Mouse (Mus musculus) left cerebral cortex, postnatal 10 days (tissue): ENCODE data around the gene Kat6b. TPM values are rescaled to one million over a fixed set of nuclear protein-coding genes. Genes with fewer than 3 reads are reported as not detected.
A peak's percentile ranks its signal among the peaks of the same experiment; 100 is the strongest.

Source experiments
- DNase-seq, 2 experiments: peaks; one replicate each; pipeline ENCODE4 v3.0.0; 2021 to 2022; ENCODE audit warnings: low spot score in 2 of 2, mixed read lengths in 1 of 2; ENCODE audit errors: extremely low spot score in 1 of 2
- intact Hi-C: fragments of 180-260 bp; cut with DNase I; formaldehyde crosslinking; loops from one replicate; pipeline ENCODE4 v1.15.1; 2025
- total RNA-seq, 2 experiments: library from RNA; stranded (reverse); gene quantifications; 2 replicates each; pipeline ENCODE4 v1.2.3; 2021

Gene Kat6b
- total RNA-seq, 2 experiments from 2014 or later = 63.8 to 65.1 TPM

GRCm38 (mm10) chr14:21676223-21676622, 195.0 kb downstream of the Kat6b start:
- intact Hi-C loops = loop anchor here (5.0 kb wide), 1 partner anchor 66 kb away; no protein-coding TSS in a partner anchor
- DNase-seq = no peak

DNA sequence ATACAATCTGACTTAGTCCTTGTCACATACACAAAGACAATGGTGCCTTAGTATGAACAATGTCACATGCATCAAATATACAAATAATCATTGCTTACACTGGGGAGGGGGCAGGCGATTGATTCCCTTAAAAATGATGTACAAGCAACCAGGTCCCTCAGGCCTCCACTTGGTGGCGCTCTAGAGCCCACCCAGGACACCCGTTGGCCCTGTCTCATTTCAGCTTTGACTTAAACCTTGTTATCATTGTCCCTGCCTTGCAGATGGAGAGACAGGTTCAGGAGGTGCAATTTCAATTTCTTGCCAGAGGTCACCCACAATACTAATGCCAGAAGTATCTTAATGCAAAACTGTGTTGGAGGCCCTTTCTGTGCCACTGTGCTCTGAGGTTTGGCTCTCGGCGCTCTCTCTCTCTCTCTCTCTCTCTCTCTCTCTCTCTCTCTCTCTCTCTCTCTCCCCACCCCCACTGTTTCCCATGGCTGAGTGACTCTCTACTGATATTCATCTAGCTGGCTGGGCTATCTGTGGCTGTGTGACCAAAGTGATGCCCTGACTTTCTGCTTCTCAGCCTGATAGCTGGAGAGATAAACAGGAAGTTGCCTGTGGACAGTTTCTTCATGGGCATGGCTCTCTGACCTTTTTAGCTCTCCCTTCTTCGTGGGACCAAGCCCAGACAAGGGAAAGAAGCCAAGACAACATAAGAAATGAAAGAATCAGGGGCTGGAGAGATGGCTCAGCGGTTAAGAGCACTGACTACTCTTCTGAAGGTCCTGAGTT, 197.5 kb downstream of the Kat6b start:
- DNase-seq = peak in 1 of 2 experiments; percentile 65
- intact Hi-C loops = loop anchor here (5.0 kb wide), 1 partner anchor 64 kb away; no protein-coding TSS in a partner anchor

DNA sequence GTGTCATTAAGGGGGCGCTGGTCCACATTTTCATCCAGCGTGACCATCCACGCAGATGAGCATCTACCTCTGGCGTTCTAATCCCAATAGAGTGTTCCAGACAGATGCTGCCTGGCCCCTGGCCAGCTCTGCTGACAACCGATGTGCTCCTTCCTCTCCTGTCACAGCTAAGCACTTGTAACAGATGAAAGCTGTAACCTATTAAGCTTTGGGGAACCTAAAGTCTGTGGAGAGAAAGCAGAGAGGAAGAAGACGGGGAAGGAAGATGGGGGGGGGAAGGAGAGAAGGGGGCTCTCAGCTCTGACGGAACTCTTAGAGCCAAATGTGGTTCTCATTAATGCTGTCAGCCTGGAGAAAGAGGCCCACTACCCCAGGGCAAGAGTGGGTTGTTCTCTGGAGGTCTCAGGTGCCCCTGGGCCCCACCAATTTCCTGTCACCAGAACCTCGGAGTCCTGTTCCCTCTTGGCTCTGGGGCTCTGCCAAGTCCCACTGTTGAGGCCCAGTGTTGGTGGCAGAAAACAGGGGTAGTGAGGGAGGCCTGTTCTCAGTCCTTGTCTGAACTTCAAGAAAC, 198.5 kb downstream of the Kat6b start:
- peak in 1 of 2 experiments; percentile 54 for DNase-seq
- intact Hi-C loops = loop anchor here (5.0 kb wide), 1 partner anchor 63 kb away; no protein-coding TSS in a partner anchor

DNA sequence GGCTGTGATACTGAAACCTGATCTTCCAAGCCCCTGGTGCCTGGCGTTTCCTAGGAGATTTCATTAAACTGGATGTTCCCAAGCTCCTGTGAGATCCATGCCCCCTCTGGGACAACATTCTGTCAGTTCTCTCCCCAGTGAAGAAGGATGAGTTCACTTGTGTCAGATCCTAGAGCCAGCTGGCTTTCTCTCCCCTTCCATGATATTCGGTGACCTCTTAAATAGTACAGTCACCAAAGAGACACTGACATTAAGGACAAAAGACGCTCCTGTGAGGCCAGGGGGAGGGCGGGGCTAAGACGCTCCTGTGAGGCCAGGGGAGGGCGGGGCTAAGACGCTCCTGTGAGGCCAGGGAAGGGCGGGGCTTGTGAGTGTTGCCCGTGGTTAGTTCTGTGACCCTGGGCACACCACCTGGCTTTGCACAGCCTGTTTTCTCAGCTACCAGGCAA, 201.5 kb downstream of the Kat6b start:
- intact Hi-C loops = no loop called here
- peak in 1 of 2 experiments; percentile 67 for DNase-seq

GRCm38 (mm10) chr14:21683834-21684233, 202.6 kb downstream of the Kat6b start:
- no peak for DNase-seq
- intact Hi-C loops = no loop called here

DNA sequence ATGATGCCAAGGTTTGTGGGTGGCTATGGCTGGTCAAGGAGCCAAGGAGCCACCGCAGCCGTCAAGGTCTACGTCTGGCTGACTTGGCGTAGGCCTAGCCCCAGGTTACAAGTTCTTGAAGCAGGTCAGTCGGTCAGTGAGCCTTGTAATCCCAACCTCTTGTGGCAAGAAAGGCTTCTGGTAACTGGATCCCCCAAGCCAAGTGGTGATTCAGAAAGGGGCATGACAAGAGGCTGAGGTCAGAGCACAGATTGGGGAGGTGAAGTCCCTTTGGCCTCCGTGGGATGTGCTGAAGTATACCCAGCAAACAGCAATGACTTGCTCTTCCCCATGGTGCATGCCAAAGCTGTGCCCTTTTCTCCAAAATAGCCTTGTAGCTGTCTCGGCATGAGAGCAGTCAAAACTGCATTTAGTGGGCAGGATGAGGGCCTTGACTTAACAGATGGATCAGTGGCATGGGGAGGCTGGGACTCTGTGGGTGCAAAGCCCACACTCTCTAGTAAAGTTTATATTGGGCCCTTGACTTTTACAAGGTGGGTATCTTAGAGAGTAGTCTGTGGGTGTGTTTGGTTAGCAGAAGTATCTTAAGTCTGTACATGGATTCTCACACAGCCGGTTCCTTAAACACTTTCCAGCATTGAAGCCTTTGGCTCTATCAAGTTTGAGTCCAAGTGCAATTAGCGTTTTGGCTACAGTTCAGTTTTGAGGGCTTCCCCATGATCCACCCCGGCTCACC, 204.3 kb downstream of the Kat6b start:
- no peak for DNase-seq
- intact Hi-C loops = no loop called here

GRCm38 (mm10) chr14:21686376-21687279, 205.4 kb downstream of the Kat6b start:
- intact Hi-C loops = no loop called here
- peak in 1 of 2 experiments; percentile 64 for DNase-seq

GRCm38 (mm10) chr14:21691070-21691469, 209.8 kb downstream of the Kat6b start:
- intact Hi-C loops = no loop called here
- DNase-seq = no peak

DNA sequence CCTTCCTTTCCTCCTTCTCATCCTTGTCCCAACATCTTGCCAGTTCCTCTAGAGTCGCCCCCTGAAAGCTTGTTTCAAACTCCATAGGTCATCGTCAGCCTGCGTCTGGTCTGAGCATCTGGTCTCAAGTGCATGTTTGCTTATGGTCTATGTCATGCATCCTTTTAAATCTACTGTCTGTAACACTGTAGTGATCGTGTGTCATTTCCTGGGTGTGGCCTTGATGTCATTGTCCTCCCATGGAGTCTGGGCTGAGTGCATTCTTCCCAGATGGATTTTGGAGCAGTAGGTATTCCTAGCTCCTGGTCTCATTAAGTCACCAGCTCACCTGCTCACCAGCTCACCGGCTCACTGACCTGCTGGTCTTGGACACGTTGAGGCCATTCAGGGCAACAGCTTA, 213.8 kb downstream of the Kat6b start:
- intact Hi-C loops = no loop called here
- no peak for DNase-seq

- intact Hi-C loops = no loop called here
- no peak for DNase-seq
Measured at GRCm38 (mm10) chr14:21696186-21696830, 215.1 kb downstream of the Kat6b start.

DNA sequence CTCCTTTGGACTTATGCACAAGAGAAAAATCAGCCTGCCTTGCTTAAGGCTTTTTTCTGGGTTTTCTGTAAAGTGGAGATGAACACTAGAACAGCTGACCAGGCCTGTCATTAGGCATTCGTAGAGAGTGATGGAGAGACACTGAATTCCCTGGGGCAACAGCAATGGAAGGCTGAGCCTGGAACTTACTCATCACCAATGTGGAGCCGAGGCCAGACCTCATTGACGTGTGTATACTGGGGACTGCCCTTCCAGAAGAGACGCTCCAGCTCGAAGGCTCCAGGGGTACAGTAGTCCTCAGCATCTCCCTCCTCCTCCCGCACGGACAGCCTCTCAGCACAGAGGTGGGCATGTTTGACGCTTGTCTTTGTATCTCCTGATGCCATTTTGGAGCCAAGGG, 221.5 kb downstream of the Kat6b start:
- DNase-seq = no peak
- intact Hi-C loops = no loop called here

DNA sequence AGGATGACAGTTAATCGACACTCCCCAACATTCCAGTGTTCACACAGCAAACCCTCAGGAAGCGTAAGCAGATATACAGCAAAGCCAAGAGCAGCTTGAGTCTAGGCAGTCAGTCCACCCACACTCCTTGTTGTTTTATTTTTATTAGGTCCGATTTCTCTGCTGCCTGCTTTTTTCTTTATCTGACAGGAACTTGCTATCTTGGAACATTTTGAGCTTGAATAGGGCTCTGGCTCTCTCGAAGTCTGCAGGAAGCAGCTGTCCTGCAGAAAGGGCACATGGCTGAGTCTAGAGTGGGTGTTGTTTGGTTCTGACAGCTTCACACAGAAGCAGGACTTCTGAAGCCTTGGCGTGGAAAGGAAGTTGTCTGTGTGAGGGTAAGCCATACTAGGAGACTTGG, 222.0 kb downstream of the Kat6b start:
- intact Hi-C loops = no loop called here
- DNase-seq = no peak

DNA sequence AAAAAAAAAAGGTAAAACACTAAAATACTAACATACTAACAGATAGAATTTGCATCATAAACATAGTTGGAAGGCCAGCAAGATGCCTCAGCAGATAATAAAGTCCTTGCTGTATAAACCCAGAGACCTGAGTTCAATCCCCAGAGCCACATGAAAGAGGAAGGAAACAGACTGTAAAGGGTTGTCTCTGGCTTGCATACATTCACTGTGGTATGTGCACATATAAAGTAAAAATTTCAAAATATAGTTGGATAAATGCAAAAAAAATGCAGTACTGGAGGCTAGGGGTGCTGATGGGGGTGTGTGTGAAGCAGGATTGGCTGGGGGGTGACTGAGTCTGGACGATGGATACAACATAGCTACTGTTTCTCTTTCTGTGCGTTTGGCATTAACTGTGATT, 224.2 kb downstream of the Kat6b start:
- intact Hi-C loops = no loop called here

DNA sequence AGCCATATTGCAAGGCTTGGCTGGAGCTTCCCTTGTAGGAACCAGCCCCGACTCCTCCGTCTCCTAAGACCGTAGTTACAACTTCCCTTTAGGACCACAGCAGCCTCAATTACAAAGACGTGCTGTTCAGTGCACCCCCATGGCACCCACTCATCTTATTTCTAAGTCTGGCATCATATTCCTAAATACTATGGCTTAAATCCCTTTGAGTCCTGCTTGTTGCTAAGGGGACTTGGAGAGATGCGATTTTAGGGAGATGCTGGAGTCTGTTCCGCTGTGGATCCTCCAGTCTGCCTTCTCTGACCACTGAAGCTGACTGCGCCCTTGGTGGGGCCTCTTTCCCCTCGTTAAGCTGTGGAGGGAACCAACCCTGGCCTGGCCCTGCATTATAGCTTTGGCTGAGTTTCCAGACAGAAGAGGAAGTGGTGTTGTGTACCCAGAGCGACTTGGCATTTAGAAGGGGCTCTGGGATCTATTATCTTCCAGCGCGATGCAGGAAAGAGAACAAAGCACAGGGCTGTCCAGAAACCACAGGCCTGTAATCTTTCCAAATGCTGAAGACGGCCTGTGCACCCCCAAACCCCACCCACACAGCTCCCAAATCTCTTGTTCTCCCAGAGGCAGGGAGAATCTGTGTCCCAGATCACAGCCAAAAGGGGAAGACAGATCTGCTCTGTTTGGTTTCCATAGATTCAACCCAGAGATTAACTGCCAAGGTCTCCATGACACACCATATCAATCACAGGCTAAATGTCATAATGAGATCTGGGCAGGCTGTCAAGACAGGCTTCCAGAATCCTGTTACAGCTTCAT, 225.7 kb downstream of the Kat6b start:
- intact Hi-C loops = no loop called here
- peak; percentile 50 to 55 for DNase-seq

More for the DNA sequence above, 224.2 kb downstream of the Kat6b start:
- no peak for DNase-seq

- intact Hi-C loops = no loop called here
- DNase-seq = no peak
Measured at GRCm38 (mm10) chr14:21709545-21709944, 228.3 kb downstream of the Kat6b start.

- intact Hi-C loops = no loop called here
- no peak for DNase-seq
Measured at GRCm38 (mm10) chr14:21711231-21711630, 230.0 kb downstream of the Kat6b start.

- intact Hi-C loops = no loop called here
- DNase-seq = no peak
Measured at GRCm38 (mm10) chr14:21714486-21714885, 233.3 kb downstream of the Kat6b start, which contains the start of gene Dupd1. Gene Dupd1 (minus strand): TSS chr14:21714576.
